In the genomic region with DNA sequence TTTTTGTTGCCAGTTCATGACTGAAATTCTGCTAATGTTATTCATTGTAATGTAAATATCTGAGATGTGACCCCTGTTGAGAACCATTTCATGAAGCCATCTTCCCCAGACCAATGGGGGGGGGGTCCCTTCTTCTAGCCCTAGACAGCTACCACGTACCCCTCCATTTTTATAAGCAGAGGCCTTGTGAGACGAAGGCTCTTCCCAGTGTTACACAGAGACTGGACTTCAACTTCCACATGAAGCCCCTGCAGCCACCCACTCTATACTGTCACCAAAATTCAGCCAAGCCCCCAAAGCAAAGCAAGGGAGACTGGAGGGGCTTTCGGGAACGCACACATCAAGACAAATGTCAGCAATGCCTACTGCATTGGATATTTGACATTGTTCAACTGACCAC, we compare ENCODE assay signal across 23 mouse cellular contexts. TPM values are rescaled to one million over a fixed set of nuclear protein-coding genes. Genes with fewer than 3 reads are reported as not detected.
DNase-seq lines count a peak whose midpoint lies in the region; ATAC-seq lines count a peak whose summit lies in the region.
"Had no signal": no experiment of that assay in that cellular context is flagged by ENCODE, and none has a peak within 500 bp of the region (broad histone marks: within the 10 kb centered on the region; RNA-seq: fewer than 3 reads in every experiment).

No protein-coding gene starts in this region.

- H3K4me1 ChIP-seq in hindbrain, embryonic 13.5 days (replicated peaks), result peaks cover 32% of the 10 kb centered on the region
- H3K4me1 ChIP-seq in hindbrain, embryonic 16.5 days (ENCODE audit: control insufficient read depth, insufficient read depth, low read depth, low read length), result peaks cover 3% of the 10 kb centered on the region

- WGBS in hindbrain, embryonic 13.5 days, result 85% methylated on average over 4 of the region's 4 CpGs
- 85% methylated on average over 4 of the region's 4 CpGs for WGBS in hindbrain, embryonic 16.5 days

- H3K9ac ChIP-seq in hindbrain, embryonic 13.5 days, result no peak overlapping the region
- H3K9ac ChIP-seq in hindbrain, embryonic 16.5 days (ENCODE audit: low read depth, low read length), result no peak overlapping the region
- H3K9ac ChIP-seq: embryonic facial prominence, embryonic 13.5 days; embryonic facial prominence, embryonic 15.5 days; forebrain, embryonic 12.5 days had no signal

- DNase-seq in heart, adult 11 months, result peak; percentile 76
- DNase-seq in heart, postnatal 10 days, result no peak
- DNase-seq: adrenal gland, adult 2 months; adrenal gland, postnatal 10 days; adrenal gland, postnatal 25 days; cerebellum, adult 11 months; cerebellum, adult 18-20 months; cerebellum, adult 8-10 months; cerebellum, adult 9-11 months; cerebellum, postnatal 14 days; cerebellum, postnatal 36 days; embryo, embryonic 11 days had no signal

- no peaks in the 10 kb centered on the region for H3K36me3 ChIP-seq in hindbrain, embryonic 13.5 days
- no peaks in the 10 kb centered on the region for H3K36me3 ChIP-seq in hindbrain, embryonic 16.5 days (ENCODE audit: control insufficient read depth, insufficient read depth, low read length)
- H3K36me3 ChIP-seq: embryonic facial prominence, embryonic 13.5 days; embryonic facial prominence, embryonic 15.5 days; forebrain, embryonic 10.5 days; forebrain, embryonic 12.5 days had no signal

- no peak overlapping the region for H3K4me3 ChIP-seq in hindbrain, embryonic 13.5 days
- no peak overlapping the region for H3K4me3 ChIP-seq in hindbrain, embryonic 16.5 days (ENCODE audit: low read length)
- H3K4me3 ChIP-seq: embryonic facial prominence, embryonic 13.5 days; embryonic facial prominence, embryonic 15.5 days; erythroblast, embryonic 14.5 days; forebrain, embryonic 10.5 days; forebrain, embryonic 12.5 days had no signal

- peak overlapping the region; percentile 19; the same call in 1 of the 2 replicates for H3K4me2 ChIP-seq in hindbrain, embryonic 13.5 days
- no peak overlapping the region for H3K4me2 ChIP-seq in hindbrain, embryonic 16.5 days (ENCODE audit: low read length)
- H3K4me2 ChIP-seq: embryonic facial prominence, embryonic 13.5 days; embryonic facial prominence, embryonic 15.5 days; forebrain, embryonic 12.5 days had no signal

- no peaks in the 10 kb centered on the region for H3K27me3 ChIP-seq in hindbrain, embryonic 13.5 days
- H3K27me3 ChIP-seq in hindbrain, embryonic 16.5 days (replicated peaks; ENCODE audit: control insufficient read depth, insufficient read depth, low read length), result no peaks in the 10 kb centered on the region
- H3K27me3 ChIP-seq: embryonic facial prominence, embryonic 13.5 days; embryonic facial prominence, embryonic 15.5 days; forebrain, embryonic 12.5 days had no signal

- H3K27ac ChIP-seq in hindbrain, embryonic 13.5 days, result no peak overlapping the region
- no peak overlapping the region for H3K27ac ChIP-seq in hindbrain, embryonic 16.5 days (ENCODE audit: low read depth, low read length)
- H3K27ac ChIP-seq: embryonic facial prominence, embryonic 13.5 days; embryonic facial prominence, embryonic 15.5 days; forebrain, embryonic 10.5 days; forebrain, embryonic 12.5 days had no signal

- H3K9me3 ChIP-seq in hindbrain, embryonic 13.5 days, result no peaks in the 10 kb centered on the region
- H3K9me3 ChIP-seq in hindbrain, embryonic 16.5 days (ENCODE audit: control insufficient read depth, low read length), result no peaks in the 10 kb centered on the region
- H3K9me3 ChIP-seq: embryonic facial prominence, embryonic 13.5 days; embryonic facial prominence, embryonic 15.5 days; forebrain, embryonic 10.5 days; forebrain, embryonic 12.5 days had no signal

- intact Hi-C loops in heart, postnatal 10 days (cut with DNase I), result no loop called here

- no peak for ATAC-seq in hindbrain, embryonic 13.5 days (ENCODE audit: low FRiP score)
- no peak for ATAC-seq in hindbrain, embryonic 16.5 days
- ATAC-seq: forebrain, embryonic 14.5 days had no signal

RNA-seq across cellular contexts. Expression of a gene that starts 6.1 kb away (rescaled TPM):
- 1 to 10 TPM in 1 of 2 experiments, under 1 TPM in 1; 0.96 to 1.1 TPM for total RNA-seq in heart, postnatal 10 days (2021)
- polyA plus RNA-seq in hindbrain, embryonic 13.5 days (2015; fragmentation: Nextera tagmentation; extraction: Ambion mirVana), result 4.0 and 4.1 TPM in 2 replicates
- 2.3 and 3.4 TPM in 2 replicates for polyA plus RNA-seq in hindbrain, embryonic 16.5 days (2015; fragmentation: Nextera tagmentation; extraction: Ambion mirVana)
- total RNA-seq: common myeloid progenitor, adult 5-6 weeks; MEL had no signal
- polyA plus RNA-seq: C2C12; erythroblast, embryonic 14.5 days had no signal
